Comparison of ENCODE assay signal across 17 mouse cellular contexts in the genomic region with DNA sequence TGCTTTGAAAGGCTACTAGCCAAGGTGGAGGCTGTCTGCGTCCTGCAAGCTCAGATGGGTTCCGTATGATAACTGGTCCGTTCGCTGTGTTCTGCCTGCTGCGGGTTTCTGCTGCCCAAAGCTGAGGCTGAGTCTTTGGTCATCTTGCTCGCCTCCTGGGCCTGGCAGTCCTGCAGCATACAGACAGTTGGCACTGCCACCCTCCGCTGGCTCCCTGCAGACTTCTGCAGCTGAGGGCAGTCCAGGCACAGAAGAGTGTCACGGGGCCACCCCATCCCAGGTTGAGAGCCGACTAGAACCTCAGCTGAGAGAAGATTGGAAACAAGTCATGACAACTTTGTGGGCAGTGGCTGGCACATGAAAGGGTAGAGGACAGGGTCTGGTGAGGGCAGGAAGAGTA.
"Had no signal": no experiment of that assay in that cellular context is flagged by ENCODE, and none has a peak within 500 bp of the region (broad histone marks: within the 10 kb centered on the region; RNA-seq: fewer than 3 reads in every experiment).

No protein-coding gene starts in this region.

- H3K27ac ChIP-seq: left cerebral cortex, adult 2 months; liver, embryonic 13.5 days; macrophage; midbrain, embryonic 12.5 days; midbrain, embryonic 15.5 days; neural tube, embryonic 12.5 days; stomach, postnatal 0 days had no signal

- H3K4me3 ChIP-seq: left cerebral cortex, adult 2 months; liver, embryonic 13.5 days; midbrain, embryonic 12.5 days; midbrain, embryonic 15.5 days; neural tube, embryonic 12.5 days; neural tube, embryonic 15.5 days had no signal

- DNase-seq: kidney, postnatal 36 days; layer of hippocampus, postnatal 36 days; liver, embryonic 13.5 days; lung, adult 2 months; right cerebral cortex, adult 18-20 months; right cerebral cortex, postnatal 14 days; right cerebral cortex, postnatal 4 days; thymus, adult 2 months; thymus, postnatal 14 days; thymus, postnatal 4 days had no signal

- H3K27me3 ChIP-seq: midbrain, embryonic 15.5 days; neural tube, embryonic 12.5 days; neural tube, embryonic 15.5 days had no signal

- ATAC-seq: midbrain, embryonic 15.5 days had no signal

- H3K4me1 ChIP-seq: liver, embryonic 13.5 days had no signal
